Comparison of ENCODE assay signal across 8 mouse cellular contexts in genomic region chr4:109407701-109408485, GRCm38 (mm10). TPM values are rescaled to one million over a fixed set of nuclear protein-coding genes. Genes with fewer than 3 reads are reported as not detected.
DNase-seq lines count a peak whose midpoint lies in the region; ATAC-seq and TF ChIP-seq lines count a peak whose summit lies in the region.

No protein-coding gene starts in this region.

- peak overlapping the region; percentile 99; the same call in 1 of the 2 replicates for H3K4me2 ChIP-seq in hindbrain, postnatal 0 days (ENCODE audit: low read depth, low read length)
- H3K4me2 ChIP-seq in neural tube, embryonic 12.5 days (replicated peaks) = 0 out of 2 replicates have a peak overlapping the region, but pooled peaks have one; percentile 98

- H3K9ac ChIP-seq in hindbrain, postnatal 0 days (replicated peaks; ENCODE audit: low read length) = no peak overlapping the region
- H3K9ac ChIP-seq in neural tube, embryonic 12.5 days = no peak overlapping the region

- no peak overlapping the region for H3K27ac ChIP-seq in hindbrain, postnatal 0 days
- H3K27ac ChIP-seq in neural tube, embryonic 12.5 days = no peak overlapping the region

- no peaks in the 10 kb centered on the region for H3K36me3 ChIP-seq in hindbrain, postnatal 0 days (ENCODE audit: insufficient read depth, low read length)
- no peaks in the 10 kb centered on the region for H3K36me3 ChIP-seq in neural tube, embryonic 12.5 days

- no peak for TF ChIP-seq CTCF in hindbrain, postnatal 0 days (IDR thresholded peaks at IDR 0.05; ENCODE audit: low read depth)

- H3K27me3 ChIP-seq in hindbrain, postnatal 0 days (ENCODE audit: insufficient read depth, low read length) = no peaks in the 10 kb centered on the region
- H3K27me3 ChIP-seq in neural tube, embryonic 12.5 days (replicated peaks) = peaks cover 15% of the 10 kb centered on the region; the same call in 1 of the 2 replicates

- H3K9me3 ChIP-seq in hindbrain, postnatal 0 days (ENCODE audit: low read length) = no peaks in the 10 kb centered on the region
- H3K9me3 ChIP-seq in neural tube, embryonic 12.5 days = no peaks in the 10 kb centered on the region

- peak; percentile 27 for DNase-seq in kidney, postnatal 10 days
- no peak for DNase-seq in kidney, adult 11 months
- peak; percentile 42 for DNase-seq in cerebellum, postnatal 10 days
- DNase-seq in hindbrain, postnatal 0 days (ENCODE audit: low spot score) = no peak
- no peak for DNase-seq in spleen, postnatal 36 days (ENCODE audit: low spot score in 2 of 2)
- DNase-seq in urinary bladder, postnatal 14 days (ENCODE audit: low spot score) = no peak
- DNase-seq in testis, postnatal 10 days (ENCODE audit: low spot score) = no peak

- no peak overlapping the region for H3K4me3 ChIP-seq in hindbrain, postnatal 0 days (ENCODE audit: low read length)
- H3K4me3 ChIP-seq in neural tube, embryonic 12.5 days = no peak overlapping the region

- no peak for ATAC-seq in hindbrain, postnatal 0 days
- no peak for ATAC-seq in neural tube, embryonic 12.5 days (ENCODE audit: low FRiP score, low read depth)

- 72% methylated on average over 9 of the region's 9 CpGs for WGBS in hindbrain, postnatal 0 days
- WGBS in neural tube, embryonic 12.5 days = 82% methylated on average over 9 of the region's 9 CpGs

- H3K4me1 ChIP-seq in hindbrain, postnatal 0 days (ENCODE audit: insufficient read depth, low read length) = peaks cover 9% of the 10 kb centered on the region; the same call in 1 of the 2 replicates
- peaks cover 19% of the 10 kb centered on the region for H3K4me1 ChIP-seq in neural tube, embryonic 12.5 days

RNA-seq across cellular contexts. Expression of gene Ttc39a, which starts 1.5 kb away (rescaled TPM):
- total RNA-seq in hindbrain, postnatal 0 days (2014; rRNA removed) = 4.0 and 6.8 TPM in 2 replicates
- polyA plus RNA-seq in hindbrain, postnatal 0 days (2015; fragmentation: Nextera tagmentation; extraction: Ambion mirVana) = 5.3 and 6.4 TPM in 2 replicates
- polyA plus RNA-seq in neural tube, embryonic 12.5 days (2016; fragmentation: Nextera tagmentation; extraction: Ambion mirVana) = 1.2 and 1.3 TPM in 2 replicates

Comparison
In these comparisons a context has a peak if more than half of its experiments do, and no peak if none do; other contexts are left out.
1. DNase-seq: peak in kidney, postnatal 10 days (single experiment) and cerebellum, postnatal 10 days (2 of 2); none in kidney, adult 11 months (single experiment), hindbrain, postnatal 0 days (single experiment), spleen, postnatal 36 days (0 of 2), urinary bladder, postnatal 14 days (single experiment) and testis, postnatal 10 days (single experiment).